Mouse (Mus musculus) E14TG2a.4 (cell line): ENCODE results near the gene Zcchc7.

Source experiments
- H3K27me3 ChIP-seq: 2 replicates; pipeline ENCODE4 v1.6.1; 2014; ENCODE audit warnings: low read length, control low read depth; ENCODE audit not compliant: insufficient read depth
- H3K36me3 ChIP-seq: 2 replicates; pipeline ENCODE4 v1.6.1; 2014; ENCODE audit warnings: low read length, control low read depth; ENCODE audit not compliant: insufficient read depth
- H3K4me1 ChIP-seq: replicated peaks from 2 replicates; pipeline ENCODE4 v1.6.1; 2014; ENCODE audit warnings: low read depth, low read length, control low read depth
- H3K4me3 ChIP-seq: replicated peaks from 2 replicates; pipeline ENCODE4 v1.5.1; 2014; ENCODE audit warnings: mild to moderate bottlenecking, low read length
- H3K9me3 ChIP-seq: 2 replicates; pipeline ENCODE4 v1.6.1; 2014; ENCODE audit warnings: low read length, control low read depth
- CTCF ChIP-seq: conservative IDR thresholded peaks from 2 replicates; pipeline ENCODE4 v1.5.1; 2014; ENCODE audit warnings: low read length
- NANOG ChIP-seq: IDR thresholded peaks from 2 replicates; pipeline ENCODE4 v1.6.1; 2014; ENCODE audit warnings: borderline replicate concordance, low read length, mixed read lengths
- POU5F1 ChIP-seq: IDR thresholded peaks from 2 replicates; pipeline ENCODE4 v1.6.1; 2014; ENCODE audit warnings: low read length, borderline replicate concordance

The Zcchc7 gene

GRCm38 (mm10) chr4:44871591-44871990 lies 115.9 kb downstream of the Zcchc7 start:
- H3K4me1 ChIP-seq: no peaks in the 10 kb centered on the region
- no peaks in the 10 kb centered on the region for H3K36me3 ChIP-seq
- H3K9me3 ChIP-seq: no peaks in the 10 kb centered on the region
- TF ChIP-seq POU5F1 (no peak), NANOG (no peak), CTCF (no peak)
- no peak overlapping the region for H3K4me3 ChIP-seq
- H3K27me3 ChIP-seq: no peaks in the 10 kb centered on the region

DNA sequence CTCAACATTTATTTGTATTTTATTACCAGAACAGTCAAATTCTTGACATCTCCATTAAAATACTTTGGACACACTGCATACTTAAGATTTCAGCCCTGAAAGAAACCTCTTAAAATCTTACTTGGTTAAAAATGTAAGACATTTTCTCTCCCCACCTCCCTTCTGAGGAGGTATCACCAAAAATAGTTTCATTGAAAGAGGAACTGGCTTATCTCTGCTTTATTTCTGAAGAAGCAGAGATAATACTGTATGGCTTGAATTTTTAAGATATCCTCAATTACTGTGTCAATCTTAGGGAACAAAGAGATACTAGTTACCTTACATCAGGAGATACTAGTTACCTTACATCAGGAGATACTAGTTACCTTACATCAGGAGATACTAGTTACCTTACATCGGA lies 116.4 kb downstream of the Zcchc7 start:
- no peak overlapping the region for H3K4me3 ChIP-seq
- H3K4me1 ChIP-seq: no peaks in the 10 kb centered on the region
- H3K27me3 ChIP-seq: no peaks in the 10 kb centered on the region
- no peak for TF ChIP-seq POU5F1
- TF ChIP-seq CTCF: no peak
- no peak for TF ChIP-seq NANOG
- no peaks in the 10 kb centered on the region for H3K9me3 ChIP-seq
- H3K36me3 ChIP-seq: no peaks in the 10 kb centered on the region

GRCm38 (mm10) chr4:44880065-44880623 lies 124.5 kb downstream of the Zcchc7 start:
- Histone ChIP-seq H3K4me1 (no peaks in the 10 kb centered on the region; the same call in 1 of the 2 replicates), H3K27me3 (no peaks in the 10 kb centered on the region), H3K9me3 (no peaks in the 10 kb centered on the region), H3K4me3 (no peak overlapping the region), H3K36me3 (no peaks in the 10 kb centered on the region)
- no peak for TF ChIP-seq CTCF
- TF ChIP-seq POU5F1: no peak
- TF ChIP-seq NANOG: no peak

GRCm38 (mm10) chr4:44886143-44886542 lies 130.5 kb downstream of the Zcchc7 start:
- Histone ChIP-seq H3K36me3 (no peaks in the 10 kb centered on the region), H3K9me3 (no peaks in the 10 kb centered on the region), H3K4me3 (no peak overlapping the region), H3K27me3 (no peaks in the 10 kb centered on the region), H3K4me1 (no peaks in the 10 kb centered on the region)
- TF ChIP-seq NANOG (no peak), POU5F1 (no peak), CTCF (no peak)

GRCm38 (mm10) chr4:44891344-44891743 lies 135.7 kb downstream of the Zcchc7 start:
- H3K9me3 ChIP-seq: no peaks in the 10 kb centered on the region
- no peaks in the 10 kb centered on the region for H3K4me1 ChIP-seq
- TF ChIP-seq NANOG: no peak
- no peak for TF ChIP-seq CTCF
- TF ChIP-seq POU5F1: no peak
- no peaks in the 10 kb centered on the region for H3K27me3 ChIP-seq
- H3K36me3 ChIP-seq: peaks cover 16% of the 10 kb centered on the region
- H3K4me3 ChIP-seq: no peak overlapping the region

DNA sequence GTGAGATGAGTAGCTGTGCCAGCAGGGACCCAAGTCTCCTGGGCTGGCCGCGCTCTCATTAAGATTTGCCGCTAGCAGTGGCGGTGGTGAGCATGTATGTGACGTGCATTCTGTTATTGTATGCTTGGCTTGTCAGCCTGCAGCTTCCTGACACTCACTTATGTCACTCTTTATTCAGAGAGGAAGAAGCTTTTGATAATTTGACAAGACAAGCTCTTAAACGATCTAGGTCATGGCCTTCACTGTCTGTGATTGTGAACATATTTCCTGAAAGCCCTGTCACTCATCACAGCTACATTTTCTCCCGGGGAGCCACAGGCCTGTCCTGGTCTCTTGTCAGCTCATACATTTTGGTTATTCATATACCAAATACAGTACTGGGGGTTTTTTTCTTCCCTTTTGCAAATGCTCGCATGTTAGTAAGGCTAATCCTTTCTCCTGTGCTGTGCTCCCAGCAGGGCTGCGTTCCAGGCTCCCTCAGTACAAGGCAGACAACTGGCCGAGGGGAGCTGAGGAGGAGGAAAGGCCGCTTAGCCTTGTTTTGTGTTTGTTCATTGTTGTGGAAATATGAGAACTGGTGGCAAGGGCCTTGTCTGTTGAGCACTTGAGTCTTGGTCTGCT lies 150.1 kb downstream of the Zcchc7 start:
- TF ChIP-seq NANOG: peak; percentile 28; the same call in 1 of the 2 replicates
- TF ChIP-seq CTCF: no peak
- H3K36me3 ChIP-seq: no peaks in the 10 kb centered on the region
- H3K4me3 ChIP-seq: no peak overlapping the region
- H3K9me3 ChIP-seq: no peaks in the 10 kb centered on the region
- peaks cover 17% of the 10 kb centered on the region for H3K4me1 ChIP-seq
- no peaks in the 10 kb centered on the region for H3K27me3 ChIP-seq

- Histone ChIP-seq H3K9me3 (no peaks in the 10 kb centered on the region), H3K4me1 (peaks cover 17% of the 10 kb centered on the region), H3K27me3 (no peaks in the 10 kb centered on the region), H3K36me3 (no peaks in the 10 kb centered on the region), H3K4me3 (no peak overlapping the region)
- TF ChIP-seq CTCF: no peak
- no peak for TF ChIP-seq POU5F1
- no peak for TF ChIP-seq NANOG
Measured at GRCm38 (mm10) chr4:44906399-44906798, 150.7 kb downstream of the Zcchc7 start.

DNA sequence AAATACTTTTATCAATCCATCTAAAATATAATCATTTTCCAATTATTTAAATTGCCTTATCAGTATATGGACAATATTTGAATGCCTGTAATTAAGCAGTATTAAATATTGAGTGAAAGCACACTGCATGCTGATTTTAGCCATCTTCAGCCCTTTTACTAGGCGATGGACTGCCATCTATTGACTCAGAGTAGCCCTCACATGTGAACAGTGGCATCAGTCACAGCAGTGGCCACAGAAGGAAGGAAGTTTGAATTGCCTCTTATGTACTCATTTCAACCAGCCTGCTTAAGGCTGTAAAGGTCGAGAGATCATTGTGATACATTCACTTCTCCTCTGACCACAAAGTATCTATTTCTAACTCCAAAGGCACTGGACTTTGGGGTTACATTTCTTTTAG lies 154.4 kb downstream of the Zcchc7 start:
- Histone ChIP-seq H3K27me3 (no peaks in the 10 kb centered on the region), H3K4me1 (peaks cover 16% of the 10 kb centered on the region), H3K36me3 (no peaks in the 10 kb centered on the region), H3K9me3 (no peaks in the 10 kb centered on the region), H3K4me3 (no peak overlapping the region)
- TF ChIP-seq CTCF (no peak), NANOG (no peak), POU5F1 (no peak)

- no peak overlapping the region for H3K4me3 ChIP-seq
- H3K9me3 ChIP-seq: no peaks in the 10 kb centered on the region
- no peak for TF ChIP-seq POU5F1
- TF ChIP-seq CTCF: no peak
- no peak for TF ChIP-seq NANOG
- H3K27me3 ChIP-seq: no peaks in the 10 kb centered on the region
- peaks cover 8% of the 10 kb centered on the region for H3K4me1 ChIP-seq
- H3K36me3 ChIP-seq: no peaks in the 10 kb centered on the region
Measured at GRCm38 (mm10) chr4:44910857-44911256, 155.2 kb downstream of the Zcchc7 start.
